Mouse (Mus musculus): ENCODE measurements around the gene D17H6S53E. TPM values are rescaled to one million over a fixed set of nuclear protein-coding genes. Genes with fewer than 3 reads are reported as not detected.

The D17H6S53E gene
- total RNA-seq, 1 experiment from 2014 or later, result 23.6 TPM

GRCm38 (mm10) chr17:35132174-35132560 is 6.0 kb downstream of the D17H6S53E start:
- no peak for DNase-seq

- no peak for DNase-seq
Observed at GRCm38 (mm10) chr17:35133517-35133916, 7.3 kb downstream of the D17H6S53E start.

- peak; percentile 97 for DNase-seq
Observed at GRCm38 (mm10) chr17:35134801-35135590, 8.8 kb downstream of the D17H6S53E start, which contains the start of gene Bag6. Gene Bag6 (plus strand): TSS chr17:35135178.

- DNase-seq, result no peak
Observed at GRCm38 (mm10) chr17:35135591-35136320, 9.6 kb downstream of the D17H6S53E start.

- peak; percentile 54 for DNase-seq
Observed at GRCm38 (mm10) chr17:35139269-35139668, 13.1 kb downstream of the D17H6S53E start.

- DNase-seq, result peak; percentile 79
Observed at GRCm38 (mm10) chr17:35140490-35140996, 14.4 kb downstream of the D17H6S53E start.

GRCm38 (mm10) chr17:35141971-35142370 is 15.8 kb downstream of the D17H6S53E start:
- peak; percentile 92 for DNase-seq

- no peak for DNase-seq
Observed at GRCm38 (mm10) chr17:35146139-35146538, 20.0 kb downstream of the D17H6S53E start.

GRCm38 (mm10) chr17:35147348-35147747 is 21.2 kb downstream of the D17H6S53E start:
- no peak for DNase-seq

GRCm38 (mm10) chr17:35147922-35148639 is 21.9 kb downstream of the D17H6S53E start:
- DNase-seq, result peak; percentile 63

GRCm38 (mm10) chr17:35152121-35152520 is 25.9 kb downstream of the D17H6S53E start:
- no peak for DNase-seq

- no peak for DNase-seq
Observed at GRCm38 (mm10) chr17:35153077-35153476, 26.9 kb downstream of the D17H6S53E start.

GRCm38 (mm10) chr17:35153931-35154330 is 27.8 kb downstream of the D17H6S53E start:
- DNase-seq, result no peak

- no peak for DNase-seq
Observed at GRCm38 (mm10) chr17:35154616-35155015, 28.4 kb downstream of the D17H6S53E start.

- no peak for DNase-seq
Observed at GRCm38 (mm10) chr17:35155451-35155850, 29.3 kb downstream of the D17H6S53E start.

GRCm38 (mm10) chr17:35156461-35157200 is 30.5 kb downstream of the D17H6S53E start:
- DNase-seq, result no peak

GRCm38 (mm10) chr17:35157254-35157653 is 31.1 kb downstream of the D17H6S53E start:
- DNase-seq, result no peak

- DNase-seq, result no peak
Observed at GRCm38 (mm10) chr17:35157661-35158175, 31.5 kb downstream of the D17H6S53E start.

- DNase-seq, result no peak
Observed at GRCm38 (mm10) chr17:35158850-35159593, 32.8 kb downstream of the D17H6S53E start.

- no peak for DNase-seq
Observed at GRCm38 (mm10) chr17:35159638-35160037, 33.5 kb downstream of the D17H6S53E start.

GRCm38 (mm10) chr17:35161421-35161820 is 35.2 kb downstream of the D17H6S53E start:
- DNase-seq, result no peak
